Mouse (Mus musculus): ENCODE data around the gene Zfp839.

Zfp839 gene

GRCm38 (mm10) chr12:110888106-110888505 lies 38.1 kb downstream of the Zfp839 start:
- DNase-seq, result no peak

GRCm38 (mm10) chr12:110888606-110889005 lies 38.6 kb downstream of the Zfp839 start:
- no peak for DNase-seq

GRCm38 (mm10) chr12:110889036-110890020 lies 39.3 kb downstream of the Zfp839 start, which contains the start of the genes Cinp and Tecpr2:
TSS of gene Cinp (minus strand) at chr12:110889145.
TSS of gene Tecpr2 (plus strand) at chr12:110889264.
- peak; percentile 95 for DNase-seq

GRCm38 (mm10) chr12:110891887-110892286 lies 41.8 kb downstream of the Zfp839 start:
- DNase-seq, result no peak

GRCm38 (mm10) chr12:110902106-110902505 lies 52.1 kb downstream of the Zfp839 start:
- DNase-seq, result no peak

- DNase-seq, result no peak
These were observed 53.5 kb downstream of the Zfp839 start for GRCm38 (mm10) chr12:110903536-110903935.

- DNase-seq, result no peak
These were observed 57.8 kb downstream of the Zfp839 start for GRCm38 (mm10) chr12:110907845-110908244.

- no peak for DNase-seq
These were observed 59.9 kb downstream of the Zfp839 start for GRCm38 (mm10) chr12:110909962-110910361.

GRCm38 (mm10) chr12:110915761-110916160 lies 65.7 kb downstream of the Zfp839 start:
- DNase-seq, result no peak
